Mouse (Mus musculus): ENCODE data around the gene Rpgrip1.

GRCm38 (mm10) chr14:52166571-52166970, 56.1 kb downstream of the Rpgrip1 start:
- no peak for TF ChIP-seq CTCF (IDR thresholded peaks at IDR 0.05; ENCODE audit: extremely low read depth, insufficient read length, insufficient replicate concordance, low read depth, low read length)
- TF ChIP-seq POLR2A (IDR thresholded peaks at IDR 0.05; ENCODE audit: low read depth, low read length): no peak
